Mouse (Mus musculus) C2C12 (cell line): ENCODE data around the gene Ift140.

Source experiments
- CEBPB ChIP-seq: IDR thresholded peaks from one replicate; pipeline ENCODE4 v1.6.1; 2011; ENCODE audit warnings: low read depth, mild to moderate bottlenecking, control low read depth, moderate library complexity
- CTCF ChIP-seq: IDR thresholded peaks from one replicate; pipeline ENCODE4 v1.5.1; 2011; ENCODE audit not compliant: control insufficient read depth, insufficient read depth, insufficient read length
- FOSL1 ChIP-seq: IDR thresholded peaks from one replicate; pipeline ENCODE4 v1.8.0; 2011; ENCODE audit warnings: mild to moderate bottlenecking, low read length; ENCODE audit not compliant: poor library complexity, insufficient read depth, severe bottlenecking
- MAX ChIP-seq: IDR thresholded peaks from one replicate; pipeline ENCODE4 v1.6.1; 2011; ENCODE audit warnings: mild to moderate bottlenecking, control low read depth
- MYOD1 ChIP-seq: IDR thresholded peaks from one replicate; pipeline ENCODE4 v1.6.1; 2011; ENCODE audit warnings: low read depth; ENCODE audit not compliant: control insufficient read depth, insufficient read length
- MYOG ChIP-seq: IDR thresholded peaks from one replicate; pipeline ENCODE4 v1.6.1; 2011; ENCODE audit not compliant: control insufficient read depth, insufficient read length; ENCODE audit errors: extremely low read depth
- USF1 ChIP-seq: IDR thresholded peaks from one replicate; pipeline ENCODE4 v1.6.1; 2011; ENCODE audit warnings: low read depth, mild to moderate bottlenecking, control low read depth, moderate library complexity

- TF ChIP-seq CTCF (no peak), MAX (no peak), CEBPB (no peak), USF1 (no peak), MYOD1 (no peak), MYOG (no peak), FOSL1 (no peak)
These were observed 66.4 kb downstream of the Ift140 start for GRCm38 (mm10) chr17:25082081-25082847.
